17 mouse cellular contexts compared by ENCODE assay signal in genomic region chr2:107796930-107797329, GRCm38 (mm10).
DNase-seq lines count a peak whose midpoint lies in the region; ATAC-seq and TF ChIP-seq lines count a peak whose summit lies in the region.
"Had no signal": no experiment of that assay in that cellular context is flagged by ENCODE, and none has a peak within 500 bp of the region (broad histone marks: within the 10 kb centered on the region; RNA-seq: fewer than 3 reads in every experiment).

No protein-coding gene starts in this region.

- no peaks in the 10 kb centered on the region for H3K9me3 ChIP-seq in limb, embryonic 11.5 days (ENCODE audit: control insufficient read depth, low read length)
- H3K9me3 ChIP-seq in limb, embryonic 10.5 days (replicated peaks) = no peaks in the 10 kb centered on the region
- no peaks in the 10 kb centered on the region for H3K9me3 ChIP-seq in limb, embryonic 13.5 days
- H3K9me3 ChIP-seq: embryonic facial prominence, embryonic 10.5 days; embryonic facial prominence, embryonic 12.5 days; forebrain, embryonic 15.5 days had no signal

- no peak overlapping the region for H3K9ac ChIP-seq in limb, embryonic 11.5 days (ENCODE audit: low read length)
- H3K9ac ChIP-seq in limb, embryonic 13.5 days = no peak overlapping the region
- H3K9ac ChIP-seq: embryonic facial prominence, embryonic 12.5 days; forebrain, embryonic 15.5 days; forebrain, postnatal 0 days had no signal

- H3K4me3 ChIP-seq in limb, embryonic 11.5 days (ENCODE audit: low read depth, low read length) = no peak overlapping the region
- no peak overlapping the region for H3K4me3 ChIP-seq in limb, embryonic 10.5 days
- no peak overlapping the region for H3K4me3 ChIP-seq in limb, embryonic 13.5 days
- H3K4me3 ChIP-seq in cerebellum, adult 2 months (replicated peaks; ENCODE audit: insufficient read depth, low read depth, low read length) = no peak overlapping the region
- H3K4me3 ChIP-seq: embryonic facial prominence, embryonic 10.5 days; embryonic facial prominence, embryonic 12.5 days; forebrain, embryonic 15.5 days had no signal

- 48% methylated on average over 1 of the region's 1 CpGs for WGBS in limb, embryonic 11.5 days
- 76% methylated on average over 1 of the region's 1 CpGs for WGBS in limb, embryonic 10.5 days
- 46% methylated on average over 1 of the region's 1 CpGs for WGBS in limb, embryonic 13.5 days
- WGBS in cerebellum, adult 2 months = 95% methylated on average over 1 of the region's 1 CpGs

- H3K36me3 ChIP-seq in limb, embryonic 11.5 days (ENCODE audit: control insufficient read depth, insufficient read depth, low read length) = no peaks in the 10 kb centered on the region
- no peaks in the 10 kb centered on the region for H3K36me3 ChIP-seq in limb, embryonic 10.5 days
- no peaks in the 10 kb centered on the region for H3K36me3 ChIP-seq in limb, embryonic 13.5 days
- H3K36me3 ChIP-seq: embryonic facial prominence, embryonic 10.5 days; embryonic facial prominence, embryonic 12.5 days; forebrain, embryonic 15.5 days had no signal

- H3K4me1 ChIP-seq in limb, embryonic 11.5 days (ENCODE audit: control insufficient read depth, insufficient read depth, low read length) = no peaks in the 10 kb centered on the region
- no peaks in the 10 kb centered on the region for H3K4me1 ChIP-seq in limb, embryonic 10.5 days
- no peaks in the 10 kb centered on the region for H3K4me1 ChIP-seq in limb, embryonic 13.5 days
- H3K4me1 ChIP-seq in cerebellum, adult 2 months (ENCODE audit: control insufficient read depth, insufficient read depth, low read length) = no peaks in the 10 kb centered on the region
- H3K4me1 ChIP-seq: embryonic facial prominence, embryonic 10.5 days; embryonic facial prominence, embryonic 12.5 days; forebrain, embryonic 15.5 days had no signal

- H3K4me2 ChIP-seq in limb, embryonic 11.5 days (ENCODE audit: low read depth, severe bottlenecking) = no peak overlapping the region
- no peak overlapping the region for H3K4me2 ChIP-seq in limb, embryonic 13.5 days (replicated peaks)
- H3K4me2 ChIP-seq: embryonic facial prominence, embryonic 12.5 days; forebrain, embryonic 15.5 days had no signal

- no peak for TF ChIP-seq POLR2A in cerebellum, adult 2 months (IDR thresholded peaks at IDR 0.05; ENCODE audit: borderline replicate concordance, insufficient read depth, low read length)

- DNase-seq in limb, embryonic 11.5 days (ENCODE audit: low spot score) = no peak
- no peak for DNase-seq in limb, embryonic 10.5 days (ENCODE audit: low spot score)
- peak; percentile 11 for DNase-seq in forelimb bud, embryonic 11.5 days (ENCODE audit: low read depth, low spot score)
- DNase-seq in cerebellum, adult 2 months = no peak
- no peak for DNase-seq in layer of hippocampus, adult 18-20 months (ENCODE audit: low spot score in 2 of 2)
- DNase-seq: adrenal gland, adult 2 months; adrenal gland, postnatal 10 days; adrenal gland, postnatal 25 days; cerebellum, adult 11-12 months; cerebellum, adult 9-10 months; cerebellum, postnatal 10 days; cerebellum, postnatal 25 days; forebrain, postnatal 0 days had no signal

- no peaks in the 10 kb centered on the region for H3K27me3 ChIP-seq in limb, embryonic 11.5 days (ENCODE audit: control insufficient read depth, insufficient read depth, low read length)
- no peaks in the 10 kb centered on the region for H3K27me3 ChIP-seq in limb, embryonic 10.5 days (ENCODE audit: low read depth, poor library complexity, severe bottlenecking)
- H3K27me3 ChIP-seq in limb, embryonic 13.5 days = no peaks in the 10 kb centered on the region
- no peaks in the 10 kb centered on the region for H3K27me3 ChIP-seq in cerebellum, adult 2 months (ENCODE audit: control insufficient read depth, insufficient read depth, low read length)
- H3K27me3 ChIP-seq: embryonic facial prominence, embryonic 12.5 days; forebrain, embryonic 15.5 days had no signal

- no peak for TF ChIP-seq CTCF in cerebellum, adult 2 months (IDR thresholded peaks at IDR 0.05; ENCODE audit: borderline replicate concordance, insufficient read depth, low read depth, low read length)

- ATAC-seq in limb, embryonic 11.5 days (ENCODE audit: insufficient number of reproducible peaks, low FRiP score, low TSS enrichment, low read depth) = peak; percentile 62; the same call in 1 of the 2 replicates
- peak; percentile 69; the same call in 1 of the 2 replicates for ATAC-seq in limb, embryonic 13.5 days (ENCODE audit: low FRiP score, low read depth)
- ATAC-seq: forebrain, embryonic 15.5 days; forebrain, postnatal 0 days had no signal

- no peak overlapping the region for H3K27ac ChIP-seq in limb, embryonic 11.5 days (replicated peaks; ENCODE audit: low read depth, low read length)
- no peak overlapping the region for H3K27ac ChIP-seq in limb, embryonic 10.5 days
- no peak overlapping the region for H3K27ac ChIP-seq in limb, embryonic 13.5 days
- no peak overlapping the region for H3K27ac ChIP-seq in cerebellum, adult 2 months (ENCODE audit: insufficient read depth, low read length)
- H3K27ac ChIP-seq: embryonic facial prominence, embryonic 10.5 days; embryonic facial prominence, embryonic 12.5 days; forebrain, embryonic 15.5 days had no signal
